Mouse (Mus musculus) myocyte (in vitro differentiated cells): ENCODE measurements around the gene Frrs1. TPM values are rescaled to one million over a fixed set of nuclear protein-coding genes. Genes with fewer than 3 reads are reported as not detected.

Experiments used
- H3K27me3 ChIP-seq: one replicate; pipeline ENCODE4 v1.6.1; 2011; ENCODE audit not compliant: control insufficient read depth, insufficient read depth, insufficient read length
- H3K36me3 ChIP-seq: one replicate; pipeline ENCODE4 v1.6.1; 2011; ENCODE audit not compliant: control insufficient read depth, insufficient read depth
- H3K4me2 ChIP-seq: one replicate; pipeline ENCODE4 v1.6.1; 2011; ENCODE audit warnings: low read depth, control low read depth
- H3K4me3 ChIP-seq: one replicate; pipeline ENCODE4 v1.5.1; 2011; ENCODE audit warnings: mild to moderate bottlenecking, control low read depth, moderate library complexity
- H3K79me2 ChIP-seq: one replicate; pipeline ENCODE4 v1.6.1; 2011; ENCODE audit not compliant: control insufficient read depth, insufficient read depth
- H3ac ChIP-seq: one replicate; pipeline ENCODE4 v1.6.1; 2011; ENCODE audit not compliant: control insufficient read depth, insufficient read length
- CEBPB ChIP-seq: IDR thresholded peaks from 2 replicates; pipeline ENCODE4 v1.6.1; 2011; ENCODE audit warnings: mild to moderate bottlenecking, moderate library complexity; ENCODE audit not compliant: poor library complexity, insufficient read depth, severe bottlenecking
- E2F4 ChIP-seq: IDR thresholded peaks from one replicate; pipeline ENCODE4 v1.6.1; 2011; ENCODE audit warnings: mild to moderate bottlenecking, control low read depth, moderate library complexity; ENCODE audit not compliant: insufficient read depth
- MAX ChIP-seq: IDR thresholded peaks from one replicate; pipeline ENCODE4 v1.6.1; 2011; ENCODE audit warnings: low read depth, mild to moderate bottlenecking, control low read depth
- MYOD1 ChIP-seq, 3 experiments: IDR thresholded peaks; one replicate each; pipeline ENCODE4 v1.6.1; 2011; ENCODE audit warnings: control low read depth in 2 of 3, low read depth in 2 of 3, mild to moderate bottlenecking in 2 of 3, moderate library complexity in 1 of 3; ENCODE audit not compliant: insufficient read length in 2 of 3, control insufficient read depth in 1 of 3
- MYOG ChIP-seq, 3 experiments: IDR thresholded peaks; one replicate each; pipeline ENCODE4 v1.6.1; 2011; ENCODE audit warnings: control low read depth in 2 of 3, low read depth in 2 of 3, mild to moderate bottlenecking in 2 of 3; ENCODE audit not compliant: insufficient read length in 2 of 3, control insufficient read depth in 1 of 3, insufficient read depth in 1 of 3
- POLR2A ChIP-seq: IDR thresholded peaks from one replicate; pipeline ENCODE4 v1.6.1; 2011; ENCODE audit warnings: low read depth, mild to moderate bottlenecking, control low read depth, moderate library complexity; ENCODE audit not compliant: insufficient read length
- POLR2AphosphoS2 ChIP-seq: IDR thresholded peaks from one replicate; pipeline ENCODE4 v1.6.1; 2011; ENCODE audit warnings: low read depth, control low read depth; ENCODE audit not compliant: insufficient read length
- REST ChIP-seq: IDR thresholded peaks from one replicate; pipeline ENCODE4 v1.6.1; 2011; ENCODE audit warnings: mild to moderate bottlenecking, control low read depth, moderate library complexity; ENCODE audit not compliant: insufficient read depth, insufficient read length
- SRF ChIP-seq: IDR thresholded peaks from one replicate; pipeline ENCODE4 v1.6.1; 2011; ENCODE audit warnings: low read depth; ENCODE audit not compliant: control insufficient read depth, insufficient read length
- TCF12 ChIP-seq: IDR thresholded peaks from one replicate; pipeline ENCODE4 v1.6.1; 2011; ENCODE audit warnings: mild to moderate bottlenecking, control low read depth; ENCODE audit not compliant: poor library complexity, insufficient read depth, severe bottlenecking
- TCF3 ChIP-seq: IDR thresholded peaks from one replicate; pipeline ENCODE4 v1.6.1; 2011; ENCODE audit warnings: low read depth, control low read depth; ENCODE audit not compliant: insufficient read length
- USF1 ChIP-seq: IDR thresholded peaks from one replicate; pipeline ENCODE4 v1.6.1; 2011; ENCODE audit warnings: low read depth, mild to moderate bottlenecking, control low read depth, moderate library complexity
- polyA plus RNA-seq: library from polyadenylated mRNA; unstranded; fragments of >200 nt; fragmentation: generic; extraction: Trizol; gene quantifications from one replicate; pipeline ENCODE4 v1.2.1, GENCODE M21; 2012; ENCODE audit warnings: missing spikeins

The Frrs1 gene
- polyA plus RNA-seq, 1 experiment, result 12.7 TPM

DNA sequence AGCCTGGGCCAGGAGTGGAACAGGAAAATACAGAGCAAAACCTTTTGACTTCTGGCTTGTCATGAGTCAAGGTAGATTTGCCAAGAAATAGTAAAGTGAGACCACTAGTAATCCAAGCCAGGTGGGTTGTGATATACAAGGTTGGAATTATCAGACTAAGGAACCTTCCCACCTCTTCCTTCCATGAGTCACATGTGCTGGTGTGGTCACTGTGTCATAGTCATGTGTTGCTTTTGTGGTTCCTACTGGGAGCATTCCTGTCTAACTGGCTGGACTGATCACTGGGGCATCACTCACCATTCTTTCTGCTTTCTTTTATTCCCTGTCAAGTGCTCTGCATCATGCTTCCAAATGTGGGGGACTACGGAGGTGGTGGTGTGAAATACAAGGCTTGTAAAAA is 11.2 kb upstream of the Frrs1 start:
- Histone ChIP-seq H3K27me3 (no peaks in the 10 kb centered on the region), H3K79me2 (no peaks in the 10 kb centered on the region), H3K4me3 (no peak overlapping the region), H3K4me2 (no peak overlapping the region), H3ac (no peak overlapping the region), H3K36me3 (no peaks in the 10 kb centered on the region)
- TF ChIP-seq E2F4 (no peak), USF1 (peak; percentile 88)

DNA sequence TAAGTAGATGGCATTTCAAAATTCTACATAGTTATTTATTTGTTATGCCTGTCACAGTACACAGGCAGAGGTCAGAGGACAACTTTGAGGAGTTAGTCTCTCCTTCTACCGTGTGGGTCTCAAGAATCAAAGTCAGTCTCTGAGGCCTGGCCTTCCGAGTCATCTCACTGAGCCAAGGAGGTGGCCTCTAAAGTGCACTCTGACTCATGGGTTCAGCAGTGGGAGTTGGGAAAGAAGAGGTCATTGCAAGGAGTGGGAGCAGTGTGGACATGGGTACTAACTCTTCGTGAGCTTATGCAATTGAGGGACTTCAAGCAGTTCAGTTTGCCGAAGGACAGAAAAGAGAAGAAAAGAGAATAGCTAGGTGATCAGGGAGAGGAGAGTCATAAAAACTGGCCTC is 10.3 kb upstream of the Frrs1 start:
- no peaks in the 10 kb centered on the region for H3K36me3 ChIP-seq
- H3K79me2 ChIP-seq, result no peaks in the 10 kb centered on the region
- peak overlapping the region; percentile 8 for H3K4me2 ChIP-seq
- no peak overlapping the region for H3ac ChIP-seq
- no peak overlapping the region for H3K4me3 ChIP-seq
- H3K27me3 ChIP-seq, result no peaks in the 10 kb centered on the region
- no peak for TF ChIP-seq CEBPB
- no peak for TF ChIP-seq TCF3
- TF ChIP-seq REST, result no peak
- TF ChIP-seq E2F4, result no peak
- TF ChIP-seq MYOG (IDR thresholded peaks at IDR 0.05; ENCODE audit: control insufficient read depth in 1 of 3, insufficient read depth in 1 of 3, insufficient read length in 2 of 3, low read depth in 2 of 3), result no peak
- no peak for TF ChIP-seq TCF12
- no peak for TF ChIP-seq MYOD1 (IDR thresholded peaks at IDR 0.05; ENCODE audit: control insufficient read depth in 1 of 3, insufficient read length in 2 of 3, low read depth in 2 of 3)
- TF ChIP-seq POLR2A, result no peak
- TF ChIP-seq POLR2AphosphoS2, result no peak
- no peak for TF ChIP-seq MAX

- TF ChIP-seq POLR2AphosphoS2 (no peak), POLR2A (no peak), E2F4 (no peak), MAX (no peak), MYOG (IDR thresholded peaks at IDR 0.05; ENCODE audit: control insufficient read depth in 1 of 3, insufficient read depth in 1 of 3, insufficient read length in 2 of 3, low read depth in 2 of 3) (no peak), CEBPB (no peak)
- Histone ChIP-seq H3K36me3 (no peaks in the 10 kb centered on the region), H3K27me3 (no peaks in the 10 kb centered on the region), H3K79me2 (no peaks in the 10 kb centered on the region), H3K4me2 (no peak overlapping the region), H3K4me3 (no peak overlapping the region), H3ac (no peak overlapping the region)
These were observed 8.9 kb upstream of the Frrs1 start for GRCm38 (mm10) chr3:116850376-116850775.

- Histone ChIP-seq H3ac (no peak overlapping the region), H3K36me3 (no peaks in the 10 kb centered on the region), H3K4me3 (no peak overlapping the region), H3K4me2 (no peak overlapping the region), H3K79me2 (no peaks in the 10 kb centered on the region), H3K27me3 (no peaks in the 10 kb centered on the region)
- TF ChIP-seq CEBPB, result no peak
- TF ChIP-seq REST, result no peak
- no peak for TF ChIP-seq TCF12
- no peak for TF ChIP-seq USF1
- no peak for TF ChIP-seq POLR2AphosphoS2
- no peak for TF ChIP-seq POLR2A
- TF ChIP-seq MYOG (IDR thresholded peaks at IDR 0.05; ENCODE audit: control insufficient read depth in 1 of 3, insufficient read depth in 1 of 3, insufficient read length in 2 of 3, low read depth in 2 of 3), result no peak
- no peak for TF ChIP-seq MAX
- no peak for TF ChIP-seq SRF
- TF ChIP-seq MYOD1 (IDR thresholded peaks at IDR 0.05; ENCODE audit: control insufficient read depth in 1 of 3, insufficient read length in 2 of 3, low read depth in 2 of 3), result no peak
- TF ChIP-seq TCF3, result no peak
- no peak for TF ChIP-seq E2F4
These were observed 6.8 kb upstream of the Frrs1 start for GRCm38 (mm10) chr3:116852421-116852820.

DNA sequence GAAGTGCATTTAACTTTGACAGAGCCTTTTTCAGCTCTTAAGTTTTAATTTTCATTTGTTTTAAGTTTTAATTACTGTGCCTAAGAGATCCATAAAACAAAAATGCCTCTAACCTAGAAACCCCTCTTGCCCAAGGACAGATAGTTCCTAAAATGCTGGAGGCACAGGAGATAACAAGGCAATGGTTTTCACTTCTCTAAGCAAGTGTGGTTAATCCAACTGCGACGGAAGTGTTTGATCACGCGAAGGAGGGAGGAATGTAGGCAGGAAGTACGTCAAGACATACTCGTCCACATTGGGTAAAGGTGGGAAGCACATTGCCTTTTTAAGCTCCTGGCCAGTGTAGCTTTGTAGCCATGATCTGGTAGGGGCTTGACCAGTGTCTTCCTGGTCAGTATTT is 1.7 kb upstream of the Frrs1 start:
- Histone ChIP-seq H3ac (no peak overlapping the region), H3K4me3 (no peak overlapping the region), H3K36me3 (no peaks in the 10 kb centered on the region), H3K79me2 (peaks cover 6% of the 10 kb centered on the region), H3K4me2 (no peak overlapping the region), H3K27me3 (no peaks in the 10 kb centered on the region)
- TF ChIP-seq TCF3 (no peak), MAX (no peak), USF1 (no peak), CEBPB (no peak), MYOD1 (IDR thresholded peaks at IDR 0.05; ENCODE audit: control insufficient read depth in 1 of 3, insufficient read length in 2 of 3, low read depth in 2 of 3) (no peak), MYOG (IDR thresholded peaks at IDR 0.05; ENCODE audit: control insufficient read depth in 1 of 3, insufficient read depth in 1 of 3, insufficient read length in 2 of 3, low read depth in 2 of 3) (no peak)

GRCm38 (mm10) chr3:116859752-116860151 is 488 bp downstream of the Frrs1 start:
- Histone ChIP-seq H3K79me2 (peaks cover 18% of the 10 kb centered on the region), H3K4me3 (no peak overlapping the region), H3K4me2 (no peak overlapping the region), H3ac (no peak overlapping the region), H3K27me3 (no peaks in the 10 kb centered on the region), H3K36me3 (no peaks in the 10 kb centered on the region)
- TF ChIP-seq POLR2AphosphoS2, result no peak
- no peak for TF ChIP-seq MYOD1 (IDR thresholded peaks at IDR 0.05; ENCODE audit: control insufficient read depth in 1 of 3, insufficient read length in 2 of 3, low read depth in 2 of 3)
